Mouse (Mus musculus) right cerebral cortex, postnatal 25 days (tissue): ENCODE results near the gene Camk2b.
A peak's percentile ranks its signal among the peaks of the same experiment; 100 is the strongest.
"Not testable (repeated sequence)": the region's sequence is repeated elsewhere in the genome, so short reads cannot be mapped to it uniquely, and the experiment has no call there.

Experiments
- DNase-seq: peaks from one replicate; pipeline ENCODE4 v3.0.0; 2022

The Camk2b gene

DNA sequence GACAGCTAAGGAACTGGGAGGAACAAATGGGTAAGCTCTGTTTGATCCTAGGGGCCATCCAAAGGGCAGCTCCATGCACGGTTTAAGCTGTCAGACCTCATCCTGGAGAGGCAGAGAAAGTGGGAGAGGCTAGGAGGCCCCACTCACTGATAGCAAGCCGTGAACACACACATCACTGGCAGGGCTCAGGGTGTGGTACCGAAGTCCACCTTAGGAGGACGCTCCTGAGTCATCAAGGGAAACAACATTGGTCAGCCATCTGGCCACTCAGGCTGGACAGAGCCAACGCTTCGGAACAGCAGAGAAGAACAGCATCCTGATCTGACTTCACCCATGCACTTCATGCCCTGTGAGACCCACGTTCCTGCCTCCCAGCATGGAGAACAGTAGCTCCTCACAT is 87.1 kb downstream of the Camk2b start:
- no peak for DNase-seq

DNA sequence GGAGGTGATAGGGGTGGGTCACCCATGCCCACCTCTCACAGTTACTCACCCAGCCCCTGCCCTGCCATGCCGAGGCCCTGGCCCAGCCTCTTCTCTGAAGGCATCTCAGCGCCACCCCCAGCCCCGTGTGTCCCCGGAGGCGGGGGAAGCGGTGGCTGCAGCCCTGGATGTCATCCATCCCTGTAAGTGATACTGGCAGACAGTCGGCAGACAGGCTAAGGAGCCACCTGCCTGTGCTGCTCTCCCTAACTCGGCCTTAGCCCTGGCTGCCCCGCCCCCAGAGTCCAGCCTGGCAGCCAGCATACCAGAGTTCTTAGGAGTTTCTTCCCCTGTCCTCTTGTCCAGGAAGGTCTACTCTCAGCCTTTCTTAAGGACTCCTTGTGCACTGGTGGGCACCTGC is 90.1 kb downstream of the Camk2b start:
- DNase-seq = no peak

GRCm38 (mm10) chr11:5975068-5975467 is 91.1 kb downstream of the Camk2b start:
- no peak for DNase-seq

GRCm38 (mm10) chr11:5974053-5974452 is 92.1 kb downstream of the Camk2b start:
- no peak for DNase-seq

DNA sequence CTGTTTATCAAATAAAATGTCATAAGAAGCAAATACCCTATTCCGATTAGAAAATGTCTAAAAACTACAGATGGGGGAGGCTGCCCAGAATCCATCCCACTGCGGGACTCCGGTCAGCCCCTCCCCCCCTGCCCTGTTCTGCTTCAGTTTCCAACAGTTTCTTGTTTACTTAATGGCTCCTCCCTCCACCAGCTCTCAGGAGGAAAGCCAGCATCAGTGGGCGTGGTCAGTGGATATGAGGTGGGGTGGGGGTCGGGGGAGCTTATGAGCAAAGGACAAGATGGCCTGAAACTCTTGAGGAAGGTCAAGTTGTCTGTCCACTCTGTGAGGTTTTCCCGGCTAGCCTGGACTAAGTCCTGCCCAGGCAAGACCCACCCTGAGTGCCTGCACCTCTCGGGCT is 93.0 kb downstream of the Camk2b start:
- DNase-seq = no peak

DNA sequence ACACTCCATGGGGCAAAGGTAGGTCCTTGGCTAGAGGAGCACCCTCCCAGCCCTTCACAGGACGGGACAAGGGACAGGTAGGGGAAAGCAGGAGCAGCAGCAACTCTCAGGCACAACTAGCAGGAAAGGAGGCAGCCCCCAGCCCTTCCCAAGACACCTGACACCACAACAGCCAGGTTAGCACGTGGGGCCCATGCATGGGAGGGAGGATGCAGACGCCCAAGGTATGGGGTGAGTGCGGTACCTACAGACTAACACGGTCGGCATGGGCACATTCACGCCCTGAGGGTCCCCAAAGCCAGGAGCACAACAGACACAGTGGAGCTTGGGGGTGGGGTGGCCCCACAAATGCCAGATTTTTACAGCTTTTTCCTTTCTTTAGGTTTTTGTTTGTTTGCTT is 95.0 kb downstream of the Camk2b start:
- DNase-seq = no peak

- DNase-seq = no peak
Observed at GRCm38 (mm10) chr11:5968223-5968622, 97.9 kb downstream of the Camk2b start.

- DNase-seq = no peak
Observed at GRCm38 (mm10) chr11:5966751-5967150, 99.4 kb downstream of the Camk2b start.

DNA sequence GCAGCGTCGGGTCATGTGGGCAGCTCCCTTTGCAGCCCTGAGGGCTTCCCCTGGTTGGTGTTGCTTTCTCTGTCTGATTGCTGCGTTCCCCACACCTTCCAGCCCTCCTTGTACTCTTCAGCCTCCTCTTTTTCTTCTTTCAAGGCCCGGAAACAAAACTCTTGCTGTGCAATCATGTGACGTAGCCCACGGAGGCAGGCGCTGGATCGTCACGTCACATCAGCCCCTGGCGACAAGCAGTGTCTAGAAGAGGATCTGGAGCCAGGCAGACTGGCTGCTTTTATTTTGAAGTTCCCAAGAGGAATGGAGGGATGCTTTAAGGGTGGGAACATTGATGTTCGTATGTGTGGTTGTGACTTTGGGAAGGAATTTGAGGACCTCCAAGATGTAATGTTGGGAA is 100.3 kb downstream of the Camk2b start:
- DNase-seq = no peak

GRCm38 (mm10) chr11:5960051-5960450 is 106.1 kb downstream of the Camk2b start:
- no peak for DNase-seq

- DNase-seq = peak; percentile 96
Observed at GRCm38 (mm10) chr11:5955546-5956276, 110.5 kb downstream of the Camk2b start, which contains the start of gene Ykt6. Gene Ykt6, plus strand, starts transcription at chr11:5955693.

- no peak for DNase-seq
Observed at GRCm38 (mm10) chr11:5954965-5955504, 111.1 kb downstream of the Camk2b start.

DNA sequence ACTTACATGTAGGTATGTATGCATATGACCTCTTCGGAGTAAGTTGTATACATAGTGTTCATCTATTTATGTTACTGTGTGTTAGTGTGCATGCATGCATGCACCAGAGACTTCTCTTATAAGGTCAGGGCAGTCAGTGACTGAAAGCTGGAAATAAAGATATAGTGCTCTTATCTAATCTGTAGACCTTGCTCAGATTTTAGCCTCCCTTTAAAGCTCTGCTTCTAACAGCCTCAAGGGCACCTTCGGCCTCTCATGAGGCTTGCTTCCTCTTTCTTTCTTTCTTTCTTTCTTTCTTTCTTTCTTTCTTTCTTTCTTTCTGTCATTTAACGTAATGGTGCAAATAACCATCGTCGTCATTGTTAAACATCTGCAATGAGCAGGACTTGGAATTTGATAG is 111.7 kb downstream of the Camk2b start:
- no peak for DNase-seq

- DNase-seq = no peak
Observed at GRCm38 (mm10) chr11:5953130-5953765, 112.9 kb downstream of the Camk2b start.

- no peak for DNase-seq
Observed at GRCm38 (mm10) chr11:5952501-5952900, 113.7 kb downstream of the Camk2b start.

GRCm38 (mm10) chr11:5949586-5950352 is 116.4 kb downstream of the Camk2b start, which contains the start of gene Gck:
Gene Gck, minus strand, starts transcription at chr11:5950081.
- no peak for DNase-seq

GRCm38 (mm10) chr11:5948546-5949250 is 117.5 kb downstream of the Camk2b start:
- DNase-seq = no peak

DNA sequence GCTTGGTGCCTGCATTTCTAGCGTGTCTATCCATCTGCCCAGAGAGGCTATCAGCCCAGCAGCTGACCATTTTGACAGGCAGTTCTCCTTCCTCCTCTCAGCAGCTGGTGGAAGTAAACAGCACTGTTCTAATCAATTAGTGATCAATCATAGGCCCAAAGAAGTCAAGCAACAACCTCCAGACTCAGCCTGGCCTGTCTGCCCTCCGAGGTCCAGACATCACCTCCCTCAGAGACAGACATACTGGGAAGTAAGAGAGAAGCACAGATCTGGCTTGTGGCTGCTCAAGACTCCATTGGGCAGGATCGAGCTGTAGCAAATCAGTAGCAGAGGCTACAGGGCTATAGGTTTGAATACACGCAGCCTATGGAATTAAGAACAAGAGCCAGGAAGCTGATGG is 118.4 kb downstream of the Camk2b start:
- DNase-seq = no peak

DNA sequence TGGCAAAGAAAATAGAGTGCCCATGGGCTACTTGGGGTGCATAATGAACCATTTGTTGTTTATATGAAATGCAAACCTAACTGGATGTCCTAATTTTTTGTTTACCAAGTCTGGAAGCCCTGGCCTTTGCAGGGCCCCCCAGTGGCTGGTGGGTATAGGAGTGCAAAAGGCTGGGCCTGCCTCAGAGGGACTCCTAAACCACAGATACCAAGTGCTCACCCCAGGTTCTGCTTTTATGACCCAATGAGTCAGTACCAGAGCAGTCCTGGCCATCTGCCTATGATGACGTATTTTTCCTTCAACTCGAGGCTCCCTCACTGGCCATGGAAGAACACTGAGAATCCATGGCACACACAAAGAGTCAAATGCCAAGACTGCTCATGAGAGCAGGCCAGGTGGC is 121.1 kb downstream of the Camk2b start:
- no peak for DNase-seq

DNA sequence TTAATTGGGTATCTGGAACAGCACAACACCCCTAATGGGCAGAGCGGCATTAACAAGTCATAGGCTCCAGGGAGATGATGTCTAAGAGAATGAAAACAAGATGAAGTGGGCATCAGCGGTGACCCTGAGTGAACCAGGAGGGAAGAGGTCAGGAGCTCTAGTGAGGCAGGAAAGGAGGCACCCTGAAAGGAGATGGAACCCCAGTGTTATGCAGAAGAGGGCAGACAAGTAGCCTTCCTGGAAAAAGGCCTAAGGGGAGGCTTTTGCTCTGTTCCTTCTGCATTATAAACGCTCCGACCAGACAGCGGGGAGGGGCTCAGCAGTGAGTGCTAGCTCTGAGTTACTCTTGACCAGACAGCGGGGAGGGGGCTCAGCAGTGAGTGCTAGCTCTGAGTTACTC is 123.2 kb downstream of the Camk2b start:
- DNase-seq = no peak

DNA sequence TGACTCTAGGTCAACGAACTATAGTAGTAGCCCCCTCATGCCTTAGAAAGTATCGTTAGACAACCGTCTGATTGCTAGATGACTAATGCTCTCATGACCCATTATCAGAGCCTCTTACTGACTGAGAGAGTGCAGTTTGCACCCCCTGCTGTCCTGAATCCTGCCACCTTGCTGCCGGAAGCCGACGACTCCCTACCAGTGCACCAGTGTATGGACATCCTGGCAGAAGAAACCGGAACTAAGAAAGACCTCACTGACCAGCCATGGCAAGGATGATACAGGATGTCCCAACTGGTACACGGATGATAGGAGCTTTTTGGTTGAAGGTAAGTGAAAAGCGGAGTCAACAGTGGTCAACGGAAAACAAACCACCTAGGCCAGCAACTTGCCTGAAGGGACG is 131.6 kb downstream of the Camk2b start:
- DNase-seq = not testable (repeated sequence)

- DNase-seq = not testable (repeated sequence)
Observed at GRCm38 (mm10) chr11:5931947-5932346, 134.2 kb downstream of the Camk2b start.

DNA sequence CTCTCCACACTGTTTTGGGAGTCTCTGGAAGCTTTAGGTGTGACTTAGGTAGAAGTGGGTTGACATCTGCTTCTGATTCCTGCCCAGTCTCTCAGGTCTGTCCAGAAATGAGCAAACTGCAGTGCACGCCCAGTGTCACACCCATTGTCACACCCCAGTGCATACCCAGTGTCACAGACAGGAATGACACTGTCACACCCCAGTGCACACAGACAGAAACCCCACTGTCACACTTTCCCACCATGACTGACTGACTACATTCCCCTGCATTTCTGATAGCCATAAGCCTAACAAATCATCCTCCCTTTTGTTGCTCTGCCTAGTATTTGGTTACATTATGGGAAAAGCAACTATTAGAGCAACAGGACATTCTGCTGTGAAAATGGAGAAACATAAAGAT is 135.6 kb downstream of the Camk2b start:
- no peak for DNase-seq
